Mouse (Mus musculus) T-cell, adult 2 months (primary cell): Measurements from ENCODE around the gene Gh.
"Not testable (repeated sequence)": the region's sequence is repeated elsewhere in the genome, so short reads cannot be mapped to it uniquely, and the experiment has no call there.

Experiments used
- DNase-seq: peaks from one replicate; pipeline ENCODE4 v3.0.0; 2022; ENCODE audit warnings: low spot score

Gh gene

GRCm38 (mm10) chr11:106301765-106302164, at the start of gene Gh:
Gh (minus strand) TSS chr11:106301865.
- no peak for DNase-seq

DNA sequence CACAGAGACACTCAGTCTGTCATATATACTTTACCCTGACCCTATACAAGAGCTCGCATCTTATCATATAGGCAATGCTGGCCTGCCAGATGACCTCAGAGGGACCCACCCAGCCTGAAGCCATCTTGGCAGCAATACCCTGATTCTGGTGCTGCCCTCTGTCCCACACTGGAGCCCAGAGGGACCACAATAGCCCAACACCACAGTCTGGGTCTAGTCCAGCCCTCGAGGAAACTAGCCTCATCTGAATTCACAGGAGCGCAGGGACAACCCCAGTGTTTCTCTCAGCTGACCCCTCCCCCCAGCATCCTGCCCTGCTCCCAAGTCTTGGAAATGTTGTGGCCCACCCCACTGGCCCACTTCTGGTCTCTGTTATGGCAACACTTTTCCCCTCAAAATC, 49.6 kb upstream of the Gh start:
- DNase-seq = no peak

DNA sequence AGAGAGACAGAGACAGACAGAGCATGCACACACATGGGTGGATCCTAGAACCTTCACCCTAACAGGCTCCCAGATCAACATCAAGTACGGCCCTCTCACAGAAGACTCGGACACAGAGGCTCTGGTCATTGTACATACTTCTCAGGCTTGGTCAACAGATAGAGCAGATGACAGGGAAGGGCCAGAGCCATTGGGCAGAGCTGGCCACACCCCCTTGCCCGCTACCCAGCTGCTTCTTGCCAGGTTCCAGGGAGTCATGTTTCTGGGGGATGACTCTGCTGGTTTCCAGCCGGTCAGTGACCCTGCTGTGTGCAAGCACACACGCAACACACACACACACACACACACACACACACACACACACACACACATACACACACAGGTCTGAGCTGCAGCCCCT, 49.2 kb upstream of the Gh start:
- no peak for DNase-seq

GRCm38 (mm10) chr11:106349772-106350171, 48.1 kb upstream of the Gh start:
- DNase-seq = no peak

- no peak for DNase-seq
Observed at GRCm38 (mm10) chr11:106344910-106345309, 43.2 kb upstream of the Gh start.

DNA sequence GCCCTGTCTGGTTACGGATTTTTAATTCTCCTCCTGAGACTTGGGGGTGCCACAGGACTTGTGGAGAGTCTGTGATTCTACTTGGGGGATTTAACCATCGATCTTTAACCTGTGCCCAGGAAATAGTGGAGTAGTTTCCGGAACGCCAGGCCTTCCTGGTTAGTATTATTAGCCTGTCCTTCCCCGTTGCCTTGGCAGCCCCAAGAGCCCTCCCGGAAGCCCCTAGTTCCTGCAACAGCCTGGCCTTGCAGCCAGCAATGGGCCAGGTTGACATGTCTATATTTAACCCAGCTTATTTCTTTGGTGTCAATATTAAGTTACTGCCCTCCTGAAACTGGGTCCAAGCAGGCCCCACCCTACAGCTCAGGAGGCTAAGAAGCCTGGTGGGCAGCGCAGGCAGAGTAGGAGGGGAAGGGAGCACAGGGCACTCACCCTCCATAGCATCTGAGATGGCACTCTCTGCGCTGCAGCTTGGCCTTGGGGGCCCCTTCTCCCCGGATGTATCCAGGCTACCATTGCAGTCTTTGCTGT, 39.4 kb upstream of the Gh start:
- DNase-seq = no peak

DNA sequence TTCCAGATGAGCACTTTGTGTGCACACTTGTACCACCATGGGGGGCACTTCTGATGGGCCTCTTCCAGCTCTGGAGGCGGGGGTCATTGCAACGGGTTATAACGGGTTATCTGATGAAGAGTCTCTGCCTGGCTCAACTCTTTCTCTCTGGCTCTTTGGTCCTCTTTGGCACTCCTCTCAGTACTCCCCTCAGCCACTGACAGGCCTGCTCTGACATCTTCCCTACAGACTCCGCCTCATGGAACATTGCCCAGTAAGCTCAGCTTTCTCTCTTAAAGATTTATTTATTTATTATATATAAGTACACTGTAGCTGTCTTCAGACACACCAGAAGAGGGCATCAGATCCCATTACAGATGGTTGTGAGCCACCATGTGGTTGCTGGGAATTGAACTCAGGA, 37.7 kb upstream of the Gh start:
- DNase-seq = not testable (repeated sequence)

DNA sequence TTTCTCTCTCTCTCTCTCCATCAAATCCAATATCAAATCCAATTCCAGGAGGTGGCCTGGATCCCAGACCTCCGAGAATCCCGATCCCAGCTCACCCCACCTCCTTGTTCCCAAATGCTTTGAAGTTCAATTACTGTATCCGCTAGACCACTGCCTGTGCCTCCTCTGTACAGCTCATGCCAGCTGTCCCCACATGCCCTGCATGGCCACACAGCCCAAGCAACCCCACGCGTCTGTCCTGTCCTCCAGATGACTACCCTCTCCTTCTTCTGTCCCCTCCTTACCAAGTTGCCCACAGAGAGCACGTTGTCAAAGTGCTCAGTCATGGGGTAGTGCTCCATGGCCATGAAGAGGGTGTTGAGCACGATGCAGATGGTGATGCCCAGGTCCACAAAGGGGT, 37.2 kb upstream of the Gh start:
- DNase-seq = no peak

- no peak for DNase-seq
Observed at GRCm38 (mm10) chr11:106338029-106338428, 36.4 kb upstream of the Gh start.

DNA sequence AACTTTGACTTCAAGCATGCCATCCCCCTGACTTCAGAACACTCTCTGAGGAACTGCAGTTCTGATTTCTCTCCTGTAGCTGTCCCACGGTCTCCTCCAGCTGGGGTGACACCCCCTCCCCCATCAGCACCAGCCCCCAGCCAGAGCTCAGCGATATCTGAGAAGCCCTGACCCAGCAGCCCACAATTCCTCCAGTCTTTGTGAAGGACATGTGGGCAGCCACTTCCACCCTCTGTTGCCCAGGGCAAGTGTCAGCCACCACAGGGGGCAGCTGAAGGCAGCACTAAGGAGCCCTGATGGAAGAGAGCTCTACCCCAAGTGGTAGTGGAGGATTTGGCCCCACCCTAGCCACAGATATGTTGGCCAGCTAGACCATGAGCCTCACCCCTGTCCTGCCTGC, 32.4 kb upstream of the Gh start:
- DNase-seq = no peak

GRCm38 (mm10) chr11:106332458-106332857, 30.8 kb upstream of the Gh start:
- DNase-seq = no peak

DNA sequence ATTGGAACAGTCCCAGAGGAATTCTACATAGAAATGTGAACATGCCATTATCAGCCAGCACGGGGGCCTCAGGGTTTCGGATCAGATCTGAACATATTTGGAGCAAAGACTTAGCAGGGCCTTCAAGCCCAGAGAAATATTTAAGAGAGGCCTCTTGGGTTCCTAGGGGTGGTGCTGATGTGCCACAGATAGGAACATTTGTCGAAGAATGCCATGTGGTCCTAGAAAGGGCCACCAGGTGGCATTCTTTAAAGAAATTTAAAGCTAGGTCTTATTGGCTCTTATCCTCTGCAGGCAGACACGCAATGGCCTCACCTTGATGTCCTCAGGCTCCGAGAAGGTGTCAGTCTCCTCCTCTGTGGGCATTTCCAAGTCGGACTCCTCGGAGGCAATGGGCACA, 28.0 kb upstream of the Gh start:
- peak; percentile 70 for DNase-seq

DNA sequence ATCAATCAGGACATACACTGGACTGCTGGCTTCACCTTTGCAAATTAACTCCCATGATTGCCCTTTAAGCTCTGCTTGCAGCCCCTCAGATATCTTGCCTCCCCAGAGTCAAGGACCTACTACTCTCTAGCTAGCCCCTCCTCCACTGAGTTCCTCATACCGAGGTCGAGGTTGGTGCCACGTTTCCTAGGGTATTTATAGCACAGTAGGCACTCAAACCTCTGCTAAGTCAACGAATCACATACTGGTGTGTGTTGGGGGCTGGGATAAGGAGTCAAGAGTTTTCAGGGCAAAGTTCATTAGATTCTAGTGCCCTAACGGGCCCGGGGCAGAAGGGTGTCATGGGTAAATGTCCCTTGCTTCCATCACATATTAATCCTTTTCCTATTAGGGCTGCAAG, 27.5 kb upstream of the Gh start:
- no peak for DNase-seq

- no peak for DNase-seq
Observed at GRCm38 (mm10) chr11:106328521-106328920, 26.9 kb upstream of the Gh start.

DNA sequence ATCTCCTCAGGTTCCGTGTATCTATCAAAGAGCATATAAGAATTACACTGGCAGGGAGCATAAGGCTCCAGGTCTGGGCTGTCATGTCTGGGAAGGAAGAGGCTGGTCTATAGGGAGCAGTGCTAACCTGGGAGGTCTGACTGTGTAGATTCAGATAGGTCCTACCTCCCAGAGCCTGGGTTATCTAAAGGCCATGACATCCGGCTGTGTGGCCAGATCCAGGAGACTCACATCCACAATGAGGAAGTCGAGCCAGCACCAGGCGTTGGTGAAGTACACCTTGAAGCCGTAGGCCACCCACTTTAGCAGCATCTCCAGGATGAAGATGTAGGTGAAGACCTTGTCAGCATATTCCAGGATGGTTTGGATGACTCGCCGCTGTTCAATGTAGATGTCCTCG, 24.8 kb upstream of the Gh start:
- DNase-seq = no peak

DNA sequence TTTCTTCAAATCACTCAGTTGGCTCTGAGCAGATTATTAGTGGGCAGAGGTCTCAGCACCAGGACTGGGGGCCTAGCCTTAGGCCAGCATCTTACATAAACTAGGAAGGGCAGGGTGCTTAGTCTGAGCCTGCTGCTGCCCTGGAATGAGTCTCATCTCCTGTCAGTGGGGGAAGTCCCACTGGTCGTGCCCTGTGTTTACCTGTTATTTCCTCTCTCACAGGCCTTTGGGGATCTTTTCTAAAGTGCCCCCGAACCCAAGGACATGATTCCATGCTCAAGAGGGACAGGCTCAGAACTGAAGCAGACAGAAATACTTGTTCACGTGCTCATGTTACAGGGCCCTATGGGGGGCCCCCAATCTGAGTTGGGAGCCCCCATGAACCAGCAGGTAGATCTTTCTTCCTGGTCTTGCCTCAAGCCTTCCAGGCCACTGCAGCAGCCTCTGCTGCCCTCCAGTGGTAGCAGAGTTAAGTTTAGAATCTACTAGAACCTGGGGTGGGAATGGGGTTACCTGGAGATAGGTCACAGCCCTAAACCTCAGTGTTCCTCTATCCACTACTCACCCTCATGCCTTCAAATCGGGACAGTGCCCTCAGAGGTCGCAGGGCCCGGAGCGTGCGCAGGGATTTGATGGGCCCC, 24.0 kb upstream of the Gh start:
- DNase-seq = peak; percentile 74

DNA sequence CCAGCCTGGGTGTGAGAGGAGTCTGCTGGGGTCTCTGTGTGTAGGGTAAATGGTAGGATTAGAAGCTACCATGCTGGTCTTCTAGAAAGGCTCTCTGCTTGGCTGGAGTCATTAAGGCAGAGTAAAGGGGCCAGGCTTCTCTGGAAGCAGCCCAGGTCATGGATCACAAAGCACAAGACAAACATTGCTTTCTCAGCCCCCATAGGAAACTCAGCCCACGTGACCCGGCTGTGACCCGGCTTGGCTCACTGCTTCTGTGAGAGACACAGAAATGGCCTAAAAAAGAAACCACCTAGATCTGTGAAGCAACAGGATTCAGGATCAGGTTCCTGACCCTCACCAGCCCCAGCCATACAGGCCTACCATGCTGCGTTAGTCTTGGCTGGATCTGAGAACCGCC, 23.2 kb upstream of the Gh start:
- DNase-seq = no peak

DNA sequence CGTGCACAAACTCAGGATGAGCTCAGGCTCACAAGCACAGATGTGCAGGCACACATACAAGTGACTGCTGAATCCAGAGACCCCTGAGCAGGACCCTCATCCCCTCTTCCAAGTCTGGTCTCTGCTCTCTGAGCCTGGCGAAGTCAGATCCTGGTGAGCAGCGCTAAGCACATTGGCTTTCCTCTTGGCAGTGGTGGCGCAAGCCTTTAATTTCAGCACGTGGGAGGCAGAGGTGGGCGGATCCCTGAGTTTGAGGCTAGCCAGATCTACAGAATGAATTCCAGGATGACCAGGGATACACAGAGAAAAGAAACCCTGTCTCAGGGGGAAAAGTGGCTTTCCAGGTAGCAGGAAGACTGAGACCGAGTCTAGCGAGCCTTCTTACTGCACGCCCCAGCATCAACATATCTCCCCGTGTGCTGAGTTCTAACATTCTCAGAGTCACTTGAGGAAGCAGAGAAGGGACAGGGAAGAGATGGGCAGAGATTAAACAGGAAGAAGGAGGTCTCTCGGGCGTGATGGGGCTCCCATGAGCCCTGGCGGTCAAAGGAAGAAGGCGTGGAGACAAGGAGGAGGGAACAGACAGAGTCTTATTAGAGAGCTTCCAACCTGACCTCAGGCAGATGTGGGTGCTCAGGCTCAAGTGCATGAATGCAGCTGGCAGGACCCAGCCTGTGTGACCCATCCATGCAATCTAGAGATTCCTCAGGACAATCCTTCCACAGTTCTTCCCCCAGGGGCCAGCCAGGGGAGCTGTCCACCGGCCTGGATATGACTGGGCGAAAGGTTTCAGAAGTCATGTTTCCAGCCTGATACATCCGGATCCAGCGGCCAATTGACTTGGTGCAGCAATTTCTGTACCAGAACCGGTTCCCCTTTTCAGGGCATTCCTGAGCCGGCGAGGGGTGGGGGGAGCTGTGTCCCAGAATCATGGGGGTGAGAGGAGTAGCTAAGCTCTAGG, 17.0 kb upstream of the Gh start:
- no peak for DNase-seq

DNA sequence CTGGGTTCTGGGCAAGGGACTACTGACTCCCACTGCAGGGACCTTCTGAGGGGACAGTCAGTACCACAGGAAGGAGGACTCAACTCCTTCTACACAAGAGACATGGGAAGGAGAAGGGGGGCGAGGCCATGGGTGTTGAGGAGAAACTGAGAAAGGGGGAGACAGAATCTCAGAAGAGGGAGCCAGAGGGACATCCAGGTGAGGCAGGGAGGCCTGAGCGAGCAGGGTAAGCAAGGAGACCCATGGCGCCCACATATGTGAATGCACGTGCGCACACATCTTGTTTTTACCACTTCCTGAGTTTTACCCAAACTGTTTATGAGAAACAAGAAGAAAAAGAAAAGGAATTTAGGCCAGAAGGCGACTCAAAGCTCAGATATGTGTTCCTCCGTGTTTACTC, 16.1 kb upstream of the Gh start:
- peak; percentile 58 for DNase-seq

- DNase-seq = no peak
Observed at GRCm38 (mm10) chr11:106316416-106316815, 14.8 kb upstream of the Gh start.

- no peak for DNase-seq
Observed at GRCm38 (mm10) chr11:106314333-106314812, 12.7 kb upstream of the Gh start, which contains the start of gene Cd79b. Cd79b (minus strand) TSS chr11:106314762.

DNA sequence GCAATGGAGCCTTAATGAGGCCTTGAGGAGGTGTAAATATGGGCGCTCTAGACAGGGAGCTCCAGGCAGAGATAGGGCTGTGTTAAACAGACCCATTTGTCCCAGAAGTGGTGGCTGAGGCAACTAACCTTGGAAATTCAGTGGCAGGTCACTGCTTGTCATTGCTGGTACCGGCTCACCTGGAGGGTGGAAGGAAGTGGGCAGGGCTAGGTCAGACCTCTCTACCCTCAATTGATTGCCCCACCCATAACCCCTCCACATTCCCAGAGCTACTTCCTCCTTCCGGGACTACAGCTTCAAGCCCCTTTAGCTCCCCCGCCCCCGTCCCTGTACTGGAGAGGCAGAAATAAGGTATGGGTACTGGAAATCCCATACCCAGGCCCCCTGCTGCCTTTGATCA, 11.9 kb upstream of the Gh start:
- DNase-seq = no peak

DNA sequence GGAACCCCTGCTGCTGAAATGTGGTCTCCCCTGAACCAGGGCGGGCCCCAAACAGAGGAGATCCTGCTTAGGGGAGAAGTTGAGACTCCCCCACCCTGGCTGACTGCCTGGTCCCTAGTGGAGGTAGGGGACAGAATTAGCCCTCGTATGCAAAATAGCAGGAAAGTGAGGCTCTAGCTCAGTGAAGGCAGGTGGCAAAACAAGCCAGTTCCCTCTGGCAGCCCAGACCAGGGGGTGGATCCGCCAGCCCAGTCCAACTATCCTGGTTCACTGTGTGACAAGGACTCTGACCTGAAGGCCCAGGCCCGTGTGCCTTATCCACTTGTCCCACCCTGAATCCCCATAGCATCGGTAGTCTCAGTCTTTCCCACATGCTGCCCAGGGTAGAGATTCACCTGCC, 8.5 kb upstream of the Gh start:
- no peak for DNase-seq
